Mouse (Mus musculus): ENCODE results near the gene Hif3a.
A peak's percentile ranks its signal among the peaks of the same experiment; 100 is the strongest.

Gene Hif3a

DNA sequence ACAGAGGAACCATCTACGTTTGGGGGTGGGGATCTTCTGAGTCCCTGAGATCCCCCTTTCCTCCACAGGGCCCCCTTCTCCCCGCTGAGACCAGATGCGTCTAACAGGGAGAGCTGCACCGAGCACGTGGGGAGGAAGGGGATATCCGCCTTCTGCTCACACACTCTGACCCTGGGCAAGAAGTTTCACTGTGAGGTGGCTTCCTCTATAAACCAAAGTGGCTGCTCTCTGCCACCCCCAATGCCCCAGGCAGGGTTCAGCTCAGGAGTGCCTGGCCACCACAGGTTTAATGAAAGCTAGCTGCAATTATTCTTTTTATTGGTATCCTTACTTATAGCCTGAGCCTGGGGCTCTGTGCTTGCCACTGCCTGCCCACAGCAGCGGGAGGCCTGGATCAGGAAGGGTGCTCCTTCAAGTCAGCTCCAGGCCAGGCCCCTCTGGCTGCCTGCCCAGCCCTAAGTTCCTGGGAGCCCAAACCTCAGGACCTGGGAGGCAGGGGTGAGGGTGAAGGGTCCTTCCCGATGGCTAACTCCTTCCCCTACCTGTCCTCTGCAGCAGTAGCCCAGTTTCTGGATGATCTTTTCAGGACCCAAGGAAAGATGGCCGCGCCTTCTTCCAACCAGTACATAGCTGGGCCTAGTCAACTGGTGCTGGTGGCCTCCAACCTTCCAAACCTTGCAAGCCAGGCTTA, 37.3 kb downstream of the Hif3a start:
- DNase-seq = no peak

DNA sequence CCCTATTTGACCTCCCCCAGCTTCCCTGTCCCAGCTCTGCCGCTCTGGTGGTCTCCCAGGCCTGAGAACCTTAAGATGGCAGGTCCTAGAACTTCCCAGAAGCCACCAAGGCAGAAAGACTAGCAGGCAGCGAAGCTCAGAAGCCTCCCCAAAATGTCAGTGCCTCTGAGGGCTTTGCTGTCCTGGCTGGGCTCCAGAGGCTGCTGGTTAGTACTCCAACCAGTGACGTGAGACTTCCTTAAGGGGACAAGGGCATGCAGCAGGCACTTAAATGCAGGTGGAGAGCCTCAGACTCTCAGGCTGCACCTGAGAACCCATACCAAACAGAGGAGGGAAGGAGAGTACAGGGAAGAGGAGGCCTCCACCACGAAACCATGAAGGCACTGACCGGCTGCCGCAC, 38.1 kb downstream of the Hif3a start:
- no peak for DNase-seq

DNA sequence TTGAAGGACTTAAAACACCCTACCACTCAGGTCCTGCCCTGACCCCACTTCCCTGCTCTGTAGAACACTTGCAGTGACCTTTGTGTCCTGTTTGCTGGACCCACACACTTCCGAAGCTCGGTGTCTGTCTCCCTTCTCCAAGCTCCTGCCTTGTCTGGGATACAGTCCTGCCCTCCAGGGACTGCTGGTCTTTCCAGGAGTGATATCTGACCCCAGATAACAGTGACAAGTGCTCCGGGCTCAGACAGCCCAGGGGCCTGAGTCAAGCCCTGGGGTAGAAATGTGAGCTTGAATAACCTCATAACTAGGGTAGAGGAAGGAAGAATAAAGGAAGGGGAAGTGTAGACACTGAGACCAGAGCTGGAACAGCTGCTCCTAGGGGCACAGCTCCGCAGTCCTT, 38.5 kb downstream of the Hif3a start:
- no peak for DNase-seq

DNA sequence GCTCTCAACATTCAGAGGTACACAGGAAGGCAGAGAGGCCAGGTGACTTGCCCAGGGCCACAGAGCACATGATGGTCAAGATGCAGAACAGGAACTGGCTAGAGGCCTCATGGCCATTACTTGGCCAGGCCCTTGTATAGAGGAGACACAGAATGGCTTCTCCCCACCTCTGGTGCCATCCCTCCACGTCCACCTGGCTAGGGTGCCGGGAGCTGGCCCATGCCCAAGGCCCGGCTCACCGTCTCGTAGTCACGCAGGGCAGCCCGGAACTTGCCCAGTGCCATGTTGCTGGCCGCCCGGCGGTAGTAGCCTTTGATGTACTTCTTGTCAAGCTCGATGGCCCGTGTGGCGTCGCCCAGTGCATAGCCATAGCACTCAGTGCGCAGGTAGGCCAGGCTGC, 40.1 kb downstream of the Hif3a start:
- no peak for DNase-seq

DNA sequence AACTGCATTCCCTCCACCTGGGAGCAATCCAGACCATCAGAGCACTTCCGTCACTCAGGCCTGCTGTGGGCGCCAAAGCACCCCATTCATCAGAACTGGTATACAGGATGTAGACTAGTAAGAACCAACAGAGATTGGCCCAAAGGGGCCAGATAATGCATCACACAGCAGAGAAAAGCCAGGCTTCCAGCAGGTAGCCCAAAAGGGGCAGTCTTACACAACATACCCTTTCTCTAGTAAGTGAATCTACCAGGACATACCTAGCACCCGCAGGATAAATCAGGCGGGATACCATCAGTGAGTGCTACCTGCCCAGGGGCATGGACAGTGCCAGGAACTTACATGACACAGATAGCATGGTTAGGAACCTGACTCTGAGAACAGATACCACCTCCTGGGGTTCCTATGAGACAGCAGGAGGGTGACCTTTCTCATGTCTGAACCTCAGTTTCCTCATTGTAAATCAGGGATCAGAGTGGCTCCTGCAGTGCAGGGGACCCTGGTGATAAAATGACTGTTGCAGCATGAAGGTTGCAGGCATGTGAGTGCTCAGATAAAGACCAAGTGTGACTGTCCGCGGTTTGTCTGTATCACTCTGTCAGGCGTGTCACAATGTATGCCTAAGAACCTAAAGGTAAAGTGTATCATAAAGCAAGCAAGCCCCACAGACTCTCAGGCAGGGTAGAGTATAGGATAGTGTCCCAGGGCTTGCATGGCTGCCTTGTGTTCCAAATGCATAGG, 42.6 kb downstream of the Hif3a start:
- DNase-seq = no peak

DNA sequence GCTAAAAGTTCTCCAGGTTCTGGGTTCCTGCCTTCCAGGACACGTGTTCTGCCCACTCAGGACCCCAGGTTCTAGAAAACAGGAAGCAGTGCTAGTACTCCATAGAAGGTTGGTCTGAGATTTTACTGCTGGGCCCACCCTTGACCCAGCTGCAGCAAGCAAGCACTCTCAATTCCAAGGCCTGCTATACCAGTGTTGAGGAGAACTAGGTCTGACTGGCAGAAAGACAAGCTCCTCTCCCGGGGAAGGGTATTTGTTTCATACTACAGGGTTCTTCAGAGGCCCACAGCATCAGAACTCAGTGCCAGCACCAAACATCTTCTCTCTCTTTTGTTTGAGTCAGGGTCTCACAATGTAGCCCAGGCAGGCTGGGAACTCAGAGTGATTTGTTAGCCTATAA, 44.3 kb downstream of the Hif3a start:
- no peak for DNase-seq

DNA sequence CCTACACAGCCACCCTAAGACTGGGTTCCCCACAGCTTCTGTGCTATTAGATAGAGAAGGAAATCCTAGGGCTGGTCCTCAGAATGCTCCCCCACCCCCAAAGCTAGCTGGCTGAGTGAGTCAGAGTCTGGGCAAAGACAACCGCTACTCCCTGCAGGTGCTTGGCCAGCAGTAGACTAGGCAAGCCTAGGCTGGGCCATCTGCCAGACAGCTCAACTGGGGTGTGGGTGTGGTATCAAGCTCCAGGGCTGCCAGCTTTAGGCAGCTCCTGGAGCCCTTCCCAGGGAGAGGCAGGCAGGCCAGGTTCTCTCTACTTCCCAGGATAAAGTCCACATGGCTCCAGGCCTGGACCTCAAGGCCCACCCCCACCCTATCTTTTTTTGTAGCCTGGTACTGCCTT, 45.2 kb downstream of the Hif3a start:
- no peak for DNase-seq

DNA sequence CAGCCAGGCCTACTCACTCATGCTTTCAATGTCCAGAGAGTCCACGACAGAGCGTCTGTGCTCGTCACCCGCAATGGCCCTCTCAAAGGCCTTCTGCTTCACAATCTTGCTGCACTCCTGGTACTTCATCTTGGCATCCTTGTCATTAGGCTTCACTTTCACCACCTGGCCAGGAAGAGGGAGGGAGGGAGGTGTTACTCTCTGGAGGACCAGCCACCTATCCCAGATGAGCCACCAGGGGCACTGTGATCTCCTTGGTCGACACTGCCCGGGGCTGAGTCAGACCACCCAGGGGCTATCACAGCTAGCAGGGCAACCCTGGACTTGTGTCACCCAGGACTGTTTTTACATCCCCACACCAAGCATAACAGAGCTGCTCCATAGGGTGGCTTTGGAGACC, 46.8 kb downstream of the Hif3a start:
- DNase-seq = no peak

DNA sequence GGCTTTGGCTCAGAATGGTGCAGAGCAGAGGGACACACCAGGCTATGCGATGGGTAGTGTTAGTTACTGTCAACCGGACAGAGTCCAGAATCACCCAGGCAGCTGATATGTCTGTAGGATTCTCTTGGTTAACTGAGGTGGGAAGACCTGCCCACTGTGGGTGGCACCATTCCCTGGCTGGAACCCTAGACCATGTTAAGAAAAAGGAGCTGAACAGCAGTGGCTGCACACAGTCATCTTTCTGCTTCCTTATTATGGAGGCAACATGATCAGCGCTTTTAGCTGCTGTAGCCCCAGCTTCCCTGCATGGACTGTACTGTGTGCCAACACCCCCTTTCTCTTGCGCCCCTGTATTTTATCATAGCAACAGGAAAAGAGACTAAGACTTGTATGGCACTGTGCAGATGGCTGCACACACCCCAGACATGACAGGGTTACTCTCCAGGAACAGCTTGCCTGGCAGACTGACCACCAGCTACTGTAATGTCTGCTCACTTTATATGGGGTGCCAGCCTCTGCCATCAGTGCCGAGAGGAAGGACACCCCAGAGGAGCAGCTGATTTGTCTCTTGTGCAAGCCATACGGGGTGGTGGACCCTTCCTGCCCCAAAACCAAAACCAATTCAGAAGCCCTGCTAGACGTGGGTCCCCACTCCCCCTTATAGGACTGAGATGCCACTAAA, 50.2 kb downstream of the Hif3a start:
- no peak for DNase-seq

DNA sequence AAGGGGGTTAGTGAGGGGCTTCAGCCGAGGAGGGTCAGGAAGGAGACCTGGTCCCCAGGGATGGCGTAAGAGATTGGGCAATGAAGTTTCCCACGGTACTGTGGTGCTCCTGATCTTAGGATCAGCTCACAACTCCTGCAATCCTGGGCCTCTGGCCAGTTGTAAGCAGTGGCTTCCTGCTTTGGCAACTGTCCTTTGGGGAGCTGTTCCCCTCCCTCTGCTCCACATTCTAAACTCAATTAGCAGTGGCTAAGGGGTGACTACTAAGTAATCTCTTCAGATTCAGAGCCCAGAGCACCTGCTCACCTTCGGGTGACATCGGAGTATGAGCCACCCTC, 52.2 kb downstream of the Hif3a start:
- DNase-seq = no peak

DNA sequence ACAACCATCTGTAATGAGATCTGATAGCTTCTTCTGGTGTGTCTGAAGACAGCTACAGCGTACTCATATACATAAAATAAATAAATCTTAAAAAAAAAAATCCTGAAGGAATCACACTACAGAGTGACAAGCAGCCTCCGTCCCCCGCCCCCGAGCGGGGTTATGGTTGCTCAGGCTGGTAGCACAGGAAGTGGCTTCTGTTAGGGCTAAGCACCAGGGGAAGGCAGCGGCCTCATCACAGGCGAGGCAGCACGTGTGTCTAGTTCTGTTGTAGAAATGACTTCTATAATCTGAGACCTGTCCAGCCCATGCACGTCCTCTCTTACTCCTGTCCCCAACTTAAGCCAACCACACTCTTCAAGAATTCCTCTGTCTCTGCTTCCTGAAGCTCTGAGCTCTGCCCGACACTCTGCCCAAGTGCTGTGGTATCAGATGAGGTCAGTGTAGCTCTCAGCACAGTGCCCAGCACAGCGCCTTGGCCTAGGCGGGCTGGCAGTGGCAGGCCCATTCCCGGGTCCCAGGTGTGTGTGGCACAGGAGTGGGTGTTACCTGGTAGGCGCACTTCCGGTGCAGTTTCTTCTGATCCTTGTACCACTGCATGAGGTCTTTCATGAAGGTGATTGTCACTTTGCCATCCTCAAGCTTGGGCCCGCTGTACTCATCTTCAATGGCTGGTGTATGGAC, 52.8 kb downstream of the Hif3a start:
- no peak for DNase-seq

DNA sequence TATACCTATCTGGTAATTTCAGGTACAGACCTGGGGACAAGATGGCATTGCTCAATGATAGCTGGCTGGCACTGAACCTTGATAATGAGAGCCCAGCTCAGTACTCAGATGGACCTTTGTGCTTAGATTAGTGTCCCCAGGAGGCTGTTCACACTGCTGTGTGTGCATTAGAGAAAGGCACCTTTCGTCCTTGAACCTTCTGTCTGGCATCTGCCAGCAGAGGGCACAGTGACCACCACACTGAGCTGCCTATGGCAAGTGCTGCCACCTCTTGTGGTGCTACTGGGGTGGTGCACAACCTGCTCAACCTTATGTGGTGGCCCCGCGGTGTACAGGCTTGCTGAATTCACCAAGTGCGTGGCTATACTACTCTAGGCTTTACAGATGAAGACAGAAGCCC, 54.9 kb downstream of the Hif3a start:
- DNase-seq = peak; percentile 56

DNA sequence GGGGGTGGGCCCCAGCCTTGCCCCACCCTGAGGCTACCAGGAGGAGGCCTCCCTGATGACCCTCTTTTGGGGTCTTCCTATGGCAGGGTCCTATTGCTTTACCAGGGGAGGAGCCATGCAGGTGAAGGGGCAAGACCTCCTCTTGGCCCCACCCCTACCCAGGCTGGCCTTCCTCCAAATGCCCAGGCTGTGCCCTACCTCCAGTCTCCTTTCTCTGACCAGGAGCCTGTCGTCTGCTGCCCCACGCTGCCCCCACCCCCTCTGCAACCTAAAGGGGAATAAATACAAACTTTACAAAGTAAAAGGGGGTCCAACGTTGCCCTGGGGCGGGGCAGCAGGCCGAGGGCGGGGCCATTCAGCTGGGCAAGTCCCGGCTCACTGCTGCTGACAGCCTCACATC, 57.5 kb downstream of the Hif3a start:
- no peak for DNase-seq

DNA sequence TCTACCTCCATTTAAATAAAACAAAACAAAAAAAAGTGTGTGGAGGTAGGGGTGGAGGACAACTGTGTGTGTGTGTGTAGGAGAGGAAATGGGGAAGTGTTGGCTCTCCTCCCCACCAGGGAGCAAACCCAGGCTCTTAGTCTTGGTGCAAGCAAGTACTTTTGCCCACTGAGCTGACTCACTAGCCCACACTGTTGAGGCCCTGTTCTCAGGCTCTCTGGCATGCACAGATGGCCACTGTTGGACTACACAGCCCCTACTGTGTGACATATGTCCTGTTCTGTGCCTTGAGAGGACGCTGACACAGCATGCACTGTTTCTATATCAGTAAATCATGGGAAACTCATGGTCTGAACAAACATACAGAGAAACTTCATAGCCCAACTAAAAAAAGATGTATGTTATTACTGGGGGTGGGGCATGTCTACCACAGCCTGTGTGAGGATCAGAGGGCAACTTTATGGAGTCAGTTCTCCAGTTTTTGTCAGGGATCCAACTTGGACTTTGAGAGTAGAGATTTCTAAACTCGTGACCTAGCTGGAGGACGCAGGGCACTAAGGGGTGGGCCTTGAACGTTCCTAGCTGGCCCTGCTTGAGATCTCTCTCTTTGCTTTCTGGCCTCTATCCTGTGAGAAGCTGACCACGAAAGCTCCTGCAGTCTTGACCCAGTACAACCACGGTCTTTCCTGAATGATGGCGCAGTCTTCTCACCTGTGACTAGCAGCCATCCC, 58.8 kb downstream of the Hif3a start:
- DNase-seq = no peak

DNA sequence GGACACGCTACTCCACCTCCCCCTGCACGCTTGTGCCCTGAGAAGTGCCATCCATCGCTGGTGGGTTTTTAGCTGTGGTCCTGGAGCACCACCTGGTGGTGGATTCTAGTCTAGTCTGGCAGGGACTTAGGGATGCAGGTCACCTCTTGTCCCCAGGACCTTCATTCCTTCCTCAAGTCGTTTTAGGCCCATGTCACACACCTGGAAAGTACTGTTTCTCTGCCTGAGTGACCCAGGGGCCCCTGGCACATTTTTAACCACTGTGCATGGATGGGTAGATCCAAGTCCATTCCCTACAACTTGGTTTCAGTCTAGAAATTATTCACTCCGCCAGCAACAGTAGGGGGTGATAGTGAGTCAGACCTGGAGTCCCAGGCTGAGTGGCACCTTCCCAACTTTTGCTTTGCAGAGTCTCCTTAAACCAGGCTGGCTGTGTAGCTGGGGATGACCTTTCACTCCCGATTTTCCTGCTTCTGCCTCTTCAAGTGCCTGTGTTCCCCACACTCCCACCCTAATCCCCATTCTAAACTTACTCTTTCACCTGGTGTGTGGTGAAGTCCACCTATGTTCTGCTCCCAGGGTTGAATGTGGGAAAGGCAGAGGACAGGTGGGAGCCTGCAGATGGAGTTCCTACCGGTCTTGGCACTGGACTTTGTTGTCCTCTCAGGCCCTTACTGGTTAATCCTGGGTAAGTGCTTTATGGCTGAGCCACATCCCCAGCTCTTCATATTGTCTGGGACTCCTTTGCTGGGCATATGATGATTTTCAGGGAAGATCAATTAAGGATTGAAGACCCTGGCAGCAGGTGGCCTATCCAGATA, 59.6 kb downstream of the Hif3a start:
- peak; percentile 90 for DNase-seq

DNA sequence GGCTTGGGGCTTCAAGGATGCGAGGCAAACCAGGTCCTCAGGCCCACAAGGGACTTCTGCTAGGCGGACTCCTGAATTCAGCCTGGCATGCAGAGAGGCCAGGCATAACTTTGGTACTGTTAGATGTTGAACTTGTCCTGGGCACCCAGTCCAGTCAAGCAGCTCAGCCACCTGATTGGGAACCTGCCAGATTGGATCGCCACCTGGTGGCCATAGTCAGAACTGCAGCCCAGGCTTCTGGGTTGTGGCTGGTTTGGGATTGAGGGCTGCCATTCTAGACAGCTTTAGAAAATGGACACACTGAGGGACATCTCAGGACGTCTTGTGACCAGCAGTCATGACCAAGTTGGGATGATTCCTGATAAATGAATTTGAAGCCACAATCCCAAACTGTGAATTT, 62.6 kb downstream of the Hif3a start:
- DNase-seq = peak; percentile 85

DNA sequence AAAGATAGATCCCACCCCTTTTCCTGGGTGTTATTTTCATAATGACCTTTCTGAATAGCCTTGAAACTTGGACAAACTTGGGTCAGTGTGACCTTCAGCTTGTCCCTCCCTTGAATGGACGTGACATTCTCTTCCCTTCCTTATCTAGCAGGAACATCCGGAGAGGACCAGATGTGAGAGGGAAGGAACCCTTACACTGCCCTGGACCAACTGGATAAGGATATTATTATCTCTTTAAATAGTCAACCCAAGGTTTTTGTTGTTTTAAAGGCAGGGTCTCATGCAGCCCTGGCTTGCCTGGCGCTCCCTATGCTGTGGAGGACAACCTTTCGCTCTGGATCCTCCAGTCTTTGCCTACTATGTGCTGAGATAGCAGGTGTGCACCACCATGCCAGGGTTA, 63.0 kb downstream of the Hif3a start:
- no peak for DNase-seq

DNA sequence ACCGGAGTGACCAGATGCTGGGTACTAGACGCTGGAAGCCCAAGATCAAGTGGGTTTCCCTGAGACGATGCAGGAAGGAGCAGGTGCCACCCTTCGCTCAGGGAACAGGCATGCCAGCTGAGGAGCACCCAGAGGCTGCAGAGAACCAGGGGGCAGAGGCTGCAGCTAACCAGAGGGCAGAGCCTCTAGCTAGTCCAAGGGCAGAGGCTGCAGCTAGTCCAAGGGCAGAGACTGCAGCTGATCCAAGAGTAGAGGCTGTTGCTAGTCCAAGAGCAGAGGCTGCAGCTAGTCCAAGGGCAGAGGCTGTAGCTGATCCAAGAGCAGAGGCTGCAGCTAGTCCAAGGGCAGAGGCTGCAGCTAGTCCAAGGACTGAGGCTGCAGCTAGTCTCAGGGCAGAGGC, 66.9 kb downstream of the Hif3a start:
- no peak for DNase-seq

DNA sequence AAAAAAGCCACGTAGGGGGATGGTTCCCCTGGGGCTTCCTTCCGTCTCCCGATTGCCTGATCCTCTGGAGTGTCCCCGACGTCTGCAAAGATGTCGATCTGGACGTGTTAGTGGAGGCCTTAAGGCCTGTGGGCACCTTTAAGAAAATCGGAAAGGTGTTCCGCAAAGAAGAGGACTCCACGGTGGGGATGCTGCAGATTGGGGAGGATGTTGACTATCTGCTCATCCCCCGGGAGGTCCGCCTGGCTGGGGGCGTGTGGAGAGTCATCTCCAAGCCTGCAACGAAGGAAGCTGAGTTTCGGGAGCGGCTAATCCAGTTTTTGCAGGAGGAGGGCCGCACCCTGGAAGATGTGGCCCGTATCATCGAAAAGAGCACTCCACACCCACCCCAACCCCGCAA, 67.8 kb downstream of the Hif3a start:
- peak; percentile 40 for DNase-seq

DNA sequence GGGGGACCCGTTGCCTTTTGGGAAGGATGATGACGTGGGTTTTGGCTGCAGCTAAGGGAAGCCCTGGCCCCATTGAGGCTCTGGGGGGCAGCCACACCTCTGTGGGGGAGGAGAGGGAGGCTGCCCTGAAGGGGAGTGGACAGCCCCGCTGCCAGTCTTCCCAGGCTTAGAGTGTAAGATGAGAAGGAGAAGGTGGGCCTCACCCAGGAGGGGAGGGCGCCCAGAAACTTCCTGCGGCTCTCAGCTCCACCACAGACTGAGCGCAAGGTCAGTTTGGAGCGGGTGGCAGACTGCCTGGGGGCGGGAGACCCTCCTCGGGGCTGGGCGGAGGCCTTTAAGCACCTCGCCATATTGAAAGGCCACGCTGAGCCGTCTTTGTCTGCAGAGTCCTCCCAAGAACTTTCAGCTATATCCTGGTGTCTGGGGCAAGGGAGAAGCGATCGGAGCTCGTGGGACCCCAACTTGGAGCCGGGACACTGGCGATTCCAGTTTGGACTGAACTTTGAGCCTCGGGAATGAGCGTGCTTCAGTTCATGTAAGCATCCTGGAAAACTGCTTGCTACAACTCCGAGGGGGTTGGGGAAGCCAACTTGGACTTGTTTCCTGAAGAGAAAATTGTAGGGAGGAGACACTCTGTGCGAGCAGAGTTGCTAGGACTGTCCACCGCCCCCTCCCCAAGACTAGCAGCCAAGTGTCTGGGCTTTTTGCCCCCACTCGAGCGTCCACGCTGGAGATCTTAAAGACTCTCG, 68.4 kb downstream of the Hif3a start:
- DNase-seq = peak; percentile 90

DNA sequence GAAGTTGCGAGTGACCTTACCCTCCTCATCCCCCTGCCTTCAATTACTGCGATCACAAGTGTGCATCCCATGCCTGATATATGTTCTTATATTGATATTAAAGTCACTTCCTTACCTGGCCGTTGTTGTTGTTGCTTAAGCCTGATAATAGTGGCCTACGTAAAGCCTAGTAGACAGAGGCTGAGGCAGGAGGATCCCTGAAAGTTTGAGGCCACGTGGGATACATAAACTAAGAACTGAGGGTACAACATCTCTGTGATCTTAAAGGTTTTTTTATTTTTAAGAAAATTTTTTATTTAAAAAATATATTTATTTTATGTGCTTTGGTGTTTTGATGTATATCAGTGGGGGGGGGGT, 69.8 kb downstream of the Hif3a start, which contains the start of gene Ccdc8:
Gene Ccdc8 (plus strand): TSS at position 258 of the 357 bp plus-strand sequence.
- no peak for DNase-seq
